Mouse (Mus musculus) G1E (cell line): ENCODE data around the gene Sgca.

Experiments used
- CTCF ChIP-seq: IDR thresholded peaks from 2 replicates; pipeline ENCODE4 v1.5.1; 2012; ENCODE audit warnings: low read depth, low read length, inconsistent platforms, mixed read lengths
- POLR2AphosphoS5 ChIP-seq: IDR thresholded peaks from 2 replicates; pipeline ENCODE4 v1.6.1; 2012; ENCODE audit warnings: low read depth, low read length, inconsistent platforms; ENCODE audit not compliant: insufficient replicate concordance

- TF ChIP-seq CTCF, result no peak
- TF ChIP-seq POLR2AphosphoS5, result no peak
These were observed 49.3 kb upstream of the Sgca start for GRCm38 (mm10) chr11:95025227-95026012.
